Mouse (Mus musculus) megakaryocyte, embryonic 14.5 days (primary cell): Measurements from ENCODE around the gene Olfr1392.

ENCODE experiments used
- FLI1 ChIP-seq: IDR thresholded peaks from 2 replicates; pipeline ENCODE4 v1.6.1; 2012; ENCODE audit warnings: low read length, inconsistent platforms, mixed read lengths
- GATA1 ChIP-seq: IDR thresholded peaks from 3 replicates; pipeline ENCODE4 v1.6.1; 2012; ENCODE audit warnings: mixed read lengths, low read length, inconsistent platforms, borderline replicate concordance

GRCm38 (mm10) chr11:49264081-49264480 lies 21.0 kb upstream of the Olfr1392 start:
- no peak for TF ChIP-seq GATA1
- no peak for TF ChIP-seq FLI1
